Mouse (Mus musculus): ENCODE measurements at regions not wholly inside any gene's neighbourhood (a gene's known extent, or its start where the extent isn't known, plus 50 kb on each side); places are given as distances from the start of the nearest gene placed in this dataset.

GRCm38 (mm10) chr10:117928998-117929397 lies 83.2 kb upstream of the Rap1b start:
- no peak for TF ChIP-seq POLR2A (IDR thresholded peaks at IDR 0.05; ENCODE audit: low read depth, low read length)
- no peak for TF ChIP-seq CTCF (IDR thresholded peaks at IDR 0.05; ENCODE audit: extremely low read depth, insufficient read depth, insufficient read length, insufficient replicate concordance)
